Mouse (Mus musculus): Measurements from ENCODE around the gene Gbx1. TPM values are rescaled to one million over a fixed set of nuclear protein-coding genes. Genes with fewer than 3 reads are reported as not detected.

Gbx1 gene
- polyA plus RNA-seq, 1 experiment from 2014 or later: not detected

- Histone ChIP-seq H3K27me3 (ENCODE audit: control insufficient read depth, insufficient read depth, low read length) (no peaks in the 10 kb centered on the region), H3K4me2 (ENCODE audit: low read depth, low read length) (no peak overlapping the region), H3K27ac (ENCODE audit: low read length) (no peak overlapping the region), H3K9ac (ENCODE audit: low read length) (no peak overlapping the region), H3K36me3 (ENCODE audit: control insufficient read depth, insufficient read depth) (no peaks in the 10 kb centered on the region), H3K9me3 (replicated peaks; ENCODE audit: control insufficient read depth, low read length) (no peaks in the 10 kb centered on the region), H3K4me1 (ENCODE audit: control insufficient read depth, insufficient read depth, low read length) (no peaks in the 10 kb centered on the region), H3K4me3 (ENCODE audit: low read length) (no peak overlapping the region)
- ATAC-seq (replicated peaks; ENCODE audit: extremely low read depth, insufficient read depth, low FRiP score): no peak
- 46% methylated on average over 11 of the region's 11 CpGs for WGBS
Observed at GRCm38 (mm10) chr5:24510635-24511034, 16.4 kb downstream of the Gbx1 start.

- Histone ChIP-seq H3K27ac (ENCODE audit: low read length) (no peak overlapping the region), H3K9ac (ENCODE audit: low read length) (no peak overlapping the region), H3K36me3 (ENCODE audit: control insufficient read depth, insufficient read depth) (no peaks in the 10 kb centered on the region), H3K4me2 (ENCODE audit: low read depth, low read length) (no peak overlapping the region), H3K4me1 (ENCODE audit: control insufficient read depth, insufficient read depth, low read length) (peaks cover 5% of the 10 kb centered on the region; the same call in 1 of the 2 replicates), H3K9me3 (replicated peaks; ENCODE audit: control insufficient read depth, low read length) (no peaks in the 10 kb centered on the region), H3K27me3 (ENCODE audit: control insufficient read depth, insufficient read depth, low read length) (no peaks in the 10 kb centered on the region), H3K4me3 (ENCODE audit: low read length) (no peak overlapping the region)
- no peak for ATAC-seq (replicated peaks; ENCODE audit: extremely low read depth, insufficient read depth, low FRiP score)
- WGBS: 90% methylated on average over 7 of the region's 7 CpGs
Observed at GRCm38 (mm10) chr5:24508406-24508805, 18.6 kb downstream of the Gbx1 start.

GRCm38 (mm10) chr5:24505513-24505912 is 21.5 kb downstream of the Gbx1 start:
- no peaks in the 10 kb centered on the region for H3K9me3 ChIP-seq (replicated peaks; ENCODE audit: control insufficient read depth, low read length)
- peaks cover 12% of the 10 kb centered on the region for H3K36me3 ChIP-seq (ENCODE audit: control insufficient read depth, insufficient read depth)
- peaks cover 5% of the 10 kb centered on the region; the same call in 1 of the 2 replicates for H3K4me1 ChIP-seq (ENCODE audit: control insufficient read depth, insufficient read depth, low read length)
- H3K27ac ChIP-seq (ENCODE audit: low read length): no peak overlapping the region
- WGBS: 39% methylated on average over 2 of the region's 2 CpGs
- H3K27me3 ChIP-seq (ENCODE audit: control insufficient read depth, insufficient read depth, low read length): no peaks in the 10 kb centered on the region
- H3K4me3 ChIP-seq (ENCODE audit: low read length): no peak overlapping the region
- H3K4me2 ChIP-seq (ENCODE audit: low read depth, low read length): no peak overlapping the region
- no peak for ATAC-seq (replicated peaks; ENCODE audit: extremely low read depth, insufficient read depth, low FRiP score)
- no peak overlapping the region for H3K9ac ChIP-seq (ENCODE audit: low read length)

- no peaks in the 10 kb centered on the region for H3K27me3 ChIP-seq (ENCODE audit: control insufficient read depth, insufficient read depth, low read length)
- H3K4me2 ChIP-seq (ENCODE audit: low read depth, low read length): no peak overlapping the region
- no peak overlapping the region for H3K4me3 ChIP-seq (ENCODE audit: low read length)
- no peak overlapping the region for H3K9ac ChIP-seq (ENCODE audit: low read length)
- H3K9me3 ChIP-seq (replicated peaks; ENCODE audit: control insufficient read depth, low read length): no peaks in the 10 kb centered on the region
- WGBS: 62% methylated on average over 4 of the region's 4 CpGs
- no peak for ATAC-seq (replicated peaks; ENCODE audit: extremely low read depth, insufficient read depth, low FRiP score)
- peaks cover 5% of the 10 kb centered on the region; the same call in 1 of the 2 replicates for H3K4me1 ChIP-seq (ENCODE audit: control insufficient read depth, insufficient read depth, low read length)
- peaks cover 33% of the 10 kb centered on the region for H3K36me3 ChIP-seq (ENCODE audit: control insufficient read depth, insufficient read depth)
- no peak overlapping the region for H3K27ac ChIP-seq (ENCODE audit: low read length)
Observed at GRCm38 (mm10) chr5:24502786-24503185, 24.2 kb downstream of the Gbx1 start.

GRCm38 (mm10) chr5:24500851-24501250 is 26.2 kb downstream of the Gbx1 start:
- Histone ChIP-seq H3K27ac (ENCODE audit: low read length) (no peak overlapping the region), H3K36me3 (ENCODE audit: control insufficient read depth, insufficient read depth) (peaks cover 37% of the 10 kb centered on the region), H3K4me2 (ENCODE audit: low read depth, low read length) (no peak overlapping the region), H3K4me1 (ENCODE audit: control insufficient read depth, insufficient read depth, low read length) (peaks cover 5% of the 10 kb centered on the region; the same call in 1 of the 2 replicates), H3K9me3 (replicated peaks; ENCODE audit: control insufficient read depth, low read length) (no peaks in the 10 kb centered on the region), H3K9ac (ENCODE audit: low read length) (no peak overlapping the region), H3K4me3 (ENCODE audit: low read length) (no peak overlapping the region), H3K27me3 (ENCODE audit: control insufficient read depth, insufficient read depth, low read length) (no peaks in the 10 kb centered on the region)
- WGBS: 71% methylated on average over 11 of the region's 11 CpGs
- no peak for ATAC-seq (replicated peaks; ENCODE audit: extremely low read depth, insufficient read depth, low FRiP score)

- H3K9ac ChIP-seq (ENCODE audit: low read length): no peak overlapping the region
- H3K27ac ChIP-seq (ENCODE audit: low read length): no peak overlapping the region
- 87% methylated on average over 10 of the region's 10 CpGs for WGBS
- H3K9me3 ChIP-seq (replicated peaks; ENCODE audit: control insufficient read depth, low read length): no peaks in the 10 kb centered on the region
- no peak overlapping the region for H3K4me3 ChIP-seq (ENCODE audit: low read length)
- H3K27me3 ChIP-seq (ENCODE audit: control insufficient read depth, insufficient read depth, low read length): no peaks in the 10 kb centered on the region
- ATAC-seq (replicated peaks; ENCODE audit: extremely low read depth, insufficient read depth, low FRiP score): no peak
- H3K36me3 ChIP-seq (ENCODE audit: control insufficient read depth, insufficient read depth): peaks cover 46% of the 10 kb centered on the region
- H3K4me2 ChIP-seq (ENCODE audit: low read depth, low read length): no peak overlapping the region
- no peaks in the 10 kb centered on the region for H3K4me1 ChIP-seq (ENCODE audit: control insufficient read depth, insufficient read depth, low read length)
Observed at GRCm38 (mm10) chr5:24499113-24499512, 27.9 kb downstream of the Gbx1 start.

- WGBS: 87% methylated on average over 12 of the region's 12 CpGs
- Histone ChIP-seq H3K4me2 (ENCODE audit: low read depth, low read length) (no peak overlapping the region), H3K4me3 (ENCODE audit: low read length) (no peak overlapping the region), H3K9me3 (replicated peaks; ENCODE audit: control insufficient read depth, low read length) (no peaks in the 10 kb centered on the region), H3K27me3 (ENCODE audit: control insufficient read depth, insufficient read depth, low read length) (no peaks in the 10 kb centered on the region), H3K9ac (ENCODE audit: low read length) (no peak overlapping the region), H3K36me3 (ENCODE audit: control insufficient read depth, insufficient read depth) (peaks cover 56% of the 10 kb centered on the region), H3K27ac (ENCODE audit: low read length) (no peak overlapping the region), H3K4me1 (ENCODE audit: control insufficient read depth, insufficient read depth, low read length) (no peaks in the 10 kb centered on the region)
- ATAC-seq (replicated peaks; ENCODE audit: extremely low read depth, insufficient read depth, low FRiP score): no peak
Observed at GRCm38 (mm10) chr5:24497526-24497925, 29.5 kb downstream of the Gbx1 start.

- H3K4me2 ChIP-seq (ENCODE audit: low read depth, low read length): no peak overlapping the region
- no peak overlapping the region for H3K4me3 ChIP-seq (ENCODE audit: low read length)
- no peaks in the 10 kb centered on the region for H3K4me1 ChIP-seq (ENCODE audit: control insufficient read depth, insufficient read depth, low read length)
- no peaks in the 10 kb centered on the region for H3K27me3 ChIP-seq (ENCODE audit: control insufficient read depth, insufficient read depth, low read length)
- H3K27ac ChIP-seq (ENCODE audit: low read length): no peak overlapping the region
- ATAC-seq (replicated peaks; ENCODE audit: extremely low read depth, insufficient read depth, low FRiP score): no peak
- no peak overlapping the region for H3K9ac ChIP-seq (ENCODE audit: low read length)
- peaks cover 60% of the 10 kb centered on the region for H3K36me3 ChIP-seq (ENCODE audit: control insufficient read depth, insufficient read depth)
- H3K9me3 ChIP-seq (replicated peaks; ENCODE audit: control insufficient read depth, low read length): no peaks in the 10 kb centered on the region
- 74% methylated on average over 6 of the region's 6 CpGs for WGBS
Observed at GRCm38 (mm10) chr5:24496756-24497155, 30.2 kb downstream of the Gbx1 start.

GRCm38 (mm10) chr5:24495019-24495418 is 32.0 kb downstream of the Gbx1 start:
- Histone ChIP-seq H3K4me3 (ENCODE audit: low read length) (no peak overlapping the region), H3K4me2 (ENCODE audit: low read depth, low read length) (no peak overlapping the region), H3K27ac (ENCODE audit: low read length) (no peak overlapping the region), H3K36me3 (ENCODE audit: control insufficient read depth, insufficient read depth) (peaks cover 53% of the 10 kb centered on the region), H3K9me3 (replicated peaks; ENCODE audit: control insufficient read depth, low read length) (no peaks in the 10 kb centered on the region), H3K4me1 (ENCODE audit: control insufficient read depth, insufficient read depth, low read length) (no peaks in the 10 kb centered on the region), H3K27me3 (ENCODE audit: control insufficient read depth, insufficient read depth, low read length) (no peaks in the 10 kb centered on the region), H3K9ac (ENCODE audit: low read length) (no peak overlapping the region)
- 90% methylated on average over 15 of the region's 15 CpGs for WGBS
- ATAC-seq (replicated peaks; ENCODE audit: extremely low read depth, insufficient read depth, low FRiP score): no peak
